Mouse (Mus musculus) stomach, embryonic 15.5 days (tissue): ENCODE measurements around the gene Rfx1. TPM values are rescaled to one million over a fixed set of nuclear protein-coding genes. Genes with fewer than 3 reads are reported as not detected.

Source experiments
- ATAC-seq: fragments of 200-750 bp; cut with Nextera tagmentation; 2 replicates; pipeline ENCODE4 v1.8.0; 2017; ENCODE audit warnings: low read depth, moderate number of reproducible peaks, moderate TSS enrichment; ENCODE audit not compliant: insufficient read depth, low FRiP score
- H3K27ac ChIP-seq: fragments of 300-500 bp; sonication (generic); 2 replicates; pipeline ENCODE4 v1.5.1; 2015; ENCODE audit warnings: mild to moderate bottlenecking, inconsistent platforms
- H3K27me3 ChIP-seq: fragments of 300-500 bp; sonication (generic); replicated peaks from 2 replicates; pipeline ENCODE4 v1.6.1; 2015; ENCODE audit warnings: inconsistent platforms
- H3K36me3 ChIP-seq: fragments of 300-500 bp; sonication (generic); 2 replicates; pipeline ENCODE4 v1.6.1; 2015; ENCODE audit warnings: inconsistent platforms
- H3K4me1 ChIP-seq: fragments of 300-500 bp; sonication (generic); 2 replicates; pipeline ENCODE4 v1.6.1; 2015; ENCODE audit warnings: inconsistent platforms
- H3K4me2 ChIP-seq: fragments of 300-500 bp; sonication (generic); 2 replicates; pipeline ENCODE4 v1.6.1; 2015; ENCODE audit warnings: mild to moderate bottlenecking, inconsistent platforms
- H3K4me3 ChIP-seq: fragments of 300-500 bp; sonication (generic); replicated peaks from 2 replicates; pipeline ENCODE4 v1.5.1; 2015; ENCODE audit warnings: inconsistent platforms
- H3K9ac ChIP-seq: fragments of 300-500 bp; sonication (generic); 2 replicates; pipeline ENCODE4 v1.6.1; 2015; ENCODE audit warnings: inconsistent platforms
- H3K9me3 ChIP-seq: fragments of 300-500 bp; sonication (generic); 2 replicates; pipeline ENCODE4 v1.6.1; 2016; ENCODE audit warnings: inconsistent platforms
- WGBS: fragments of 180-500 bp; shearing (Covaris S2); methylation state at CpG from one replicate; pipeline ENCODE4 v1.1.7; 2015; 5-methylcytosine and 5-hydroxymethylcytosine counted together
- polyA plus RNA-seq: library from polyadenylated mRNA; unstranded; fragments of >200 nt; fragmentation: Nextera tagmentation; extraction: Ambion mirVana; gene quantifications from 2 replicates; pipeline ENCODE4 v1.2.1, GENCODE M21; 2015

Rfx1 gene
- polyA plus RNA-seq, result 8.0 and 8.8 TPM in 2 replicates

- Histone ChIP-seq H3K9me3 (no peaks in the 10 kb centered on the region), H3K4me1 (peaks cover 29% of the 10 kb centered on the region), H3K9ac (peak within 1 kb of the TSS; percentile 76), H3K4me3 (peak within 1 kb of the TSS; percentile 89), H3K4me2 (peak within 1 kb of the TSS; percentile 83), H3K27me3 (no peaks in the 10 kb centered on the region), H3K36me3 (no peaks in the 10 kb centered on the region), H3K27ac (peak within 1 kb of the TSS; percentile 98)
- WGBS, result under 1% methylated on average over 51 of the region's 51 CpGs
- ATAC-seq, result peak; percentile 97
Measured at GRCm38 (mm10) chr8:84066291-84066930, at the start of gene Rfx1. Gene Rfx1 (plus strand): TSS chr8:84066834.

- ATAC-seq, result no peak
- Histone ChIP-seq H3K4me1 (peaks cover 21% of the 10 kb centered on the region), H3K9me3 (no peaks in the 10 kb centered on the region), H3K27ac (no peak overlapping the region), H3K9ac (no peak overlapping the region), H3K4me3 (no peak overlapping the region), H3K4me2 (no peak overlapping the region), H3K27me3 (peaks cover 12% of the 10 kb centered on the region; the same call in 1 of the 2 replicates), H3K36me3 (no peaks in the 10 kb centered on the region)
- 68% methylated on average over 9 of the region's 9 CpGs for WGBS
Measured at GRCm38 (mm10) chr8:84019738-84020137, 46.9 kb upstream of the Rfx1 start.

DNA sequence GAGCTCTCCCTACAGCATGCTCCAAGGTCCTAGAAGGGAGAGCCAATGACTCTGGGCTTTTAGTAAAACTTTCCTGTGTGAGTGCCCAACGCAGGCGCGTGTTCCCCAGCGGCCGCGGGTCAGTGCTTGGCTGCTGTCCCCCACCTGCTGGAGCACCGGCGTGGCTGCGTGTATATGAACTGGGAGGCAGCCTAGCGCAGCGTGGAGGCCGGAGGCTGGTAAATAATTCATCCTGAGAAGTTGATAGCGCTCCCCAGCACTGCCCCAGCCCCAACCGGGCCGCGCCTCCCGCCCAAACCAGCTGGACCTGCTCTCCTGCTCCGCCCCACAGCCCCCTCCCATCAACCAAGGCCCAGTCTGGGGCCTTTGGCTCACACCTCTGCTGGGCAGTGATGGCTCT is 45.5 kb upstream of the Rfx1 start, which contains the start of gene Palm3:
TSS of gene Palm3 (plus strand) at position 376 of the 400 bp plus-strand sequence.
- Histone ChIP-seq H3K27me3 (peaks cover 12% of the 10 kb centered on the region), H3K4me2 (peak within 1 kb of the TSS; percentile 46), H3K4me3 (peak within 1 kb of the TSS; percentile 21), H3K27ac (peak within 1 kb of the TSS; percentile 54; the same call in 1 of the 2 replicates), H3K9me3 (no peaks in the 10 kb centered on the region), H3K4me1 (peaks cover 24% of the 10 kb centered on the region), H3K9ac (no peak within 1 kb of the TSS), H3K36me3 (no peaks in the 10 kb centered on the region)
- ATAC-seq, result peak; percentile 78
- 6% methylated on average over 18 of the region's 18 CpGs for WGBS

GRCm38 (mm10) chr8:84021569-84021968 is 45.1 kb upstream of the Rfx1 start:
- Histone ChIP-seq H3K4me3 (peak overlapping the region; percentile 21), H3K4me2 (peak overlapping the region; percentile 46), H3K4me1 (peaks cover 28% of the 10 kb centered on the region), H3K27ac (peak overlapping the region; percentile 18; the same call in 1 of the 2 replicates), H3K36me3 (no peaks in the 10 kb centered on the region), H3K9ac (no peak overlapping the region), H3K27me3 (peaks cover 14% of the 10 kb centered on the region), H3K9me3 (no peaks in the 10 kb centered on the region)
- WGBS, result 38% methylated on average over 12 of the region's 12 CpGs
- no peak for ATAC-seq

- Histone ChIP-seq H3K27ac (no peak overlapping the region), H3K9ac (no peak overlapping the region), H3K9me3 (no peaks in the 10 kb centered on the region), H3K4me1 (peaks cover 29% of the 10 kb centered on the region), H3K27me3 (peaks cover 18% of the 10 kb centered on the region), H3K36me3 (no peaks in the 10 kb centered on the region), H3K4me2 (no peak overlapping the region), H3K4me3 (no peak overlapping the region)
- no peak for ATAC-seq
- 5% methylated on average over 5 of the region's 5 CpGs for WGBS
Measured at GRCm38 (mm10) chr8:84023085-84023484, 43.5 kb upstream of the Rfx1 start.

DNA sequence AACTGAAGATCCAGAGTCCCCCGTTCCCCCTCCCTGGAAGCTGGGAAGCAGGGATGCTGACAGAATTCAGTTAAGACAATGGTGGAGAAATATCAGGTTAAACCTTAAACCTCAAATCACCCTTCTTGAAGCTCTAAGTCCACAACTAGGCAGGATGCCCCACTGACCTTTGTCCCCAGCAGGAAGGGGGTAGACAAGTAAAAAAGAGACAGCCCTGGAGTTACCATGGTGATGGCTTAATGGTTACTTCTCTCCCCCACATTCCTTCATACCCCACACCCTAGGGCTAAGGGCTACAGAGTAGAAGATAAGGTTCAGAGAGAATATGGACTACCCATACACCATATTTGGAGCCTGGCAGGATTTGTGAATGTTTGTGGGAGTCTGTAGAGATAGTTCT is 43.0 kb upstream of the Rfx1 start:
- H3K4me1 ChIP-seq, result peaks cover 29% of the 10 kb centered on the region

GRCm38 (mm10) chr8:84024171-84024570 is 42.5 kb upstream of the Rfx1 start:
- Histone ChIP-seq H3K27me3 (peaks cover 18% of the 10 kb centered on the region), H3K36me3 (no peaks in the 10 kb centered on the region), H3K4me1 (peaks cover 29% of the 10 kb centered on the region), H3K9me3 (no peaks in the 10 kb centered on the region), H3K27ac (no peak overlapping the region), H3K4me2 (no peak overlapping the region), H3K4me3 (no peak overlapping the region), H3K9ac (no peak overlapping the region)
- no peak for ATAC-seq
- 19% methylated on average over 10 of the region's 10 CpGs for WGBS

More for the DNA sequence above, 43.0 kb upstream of the Rfx1 start:
- H3K36me3 ChIP-seq, result no peaks in the 10 kb centered on the region
- ATAC-seq, result no peak
- 58% methylated on average over 1 of the region's 1 CpGs for WGBS
- H3K4me3 ChIP-seq, result no peak overlapping the region
- no peak overlapping the region for H3K27ac ChIP-seq
- H3K4me2 ChIP-seq, result no peak overlapping the region; the same call in 1 of the 2 replicates
- no peak overlapping the region for H3K9ac ChIP-seq
- no peaks in the 10 kb centered on the region for H3K9me3 ChIP-seq
- peaks cover 18% of the 10 kb centered on the region for H3K27me3 ChIP-seq

GRCm38 (mm10) chr8:84025863-84026262 is 40.8 kb upstream of the Rfx1 start:
- peak overlapping the region; percentile 41 for H3K4me3 ChIP-seq
- no peak overlapping the region for H3K9ac ChIP-seq
- peaks cover 16% of the 10 kb centered on the region for H3K27me3 ChIP-seq
- H3K4me1 ChIP-seq, result peaks cover 24% of the 10 kb centered on the region
- H3K9me3 ChIP-seq, result no peaks in the 10 kb centered on the region
- H3K27ac ChIP-seq, result no peak overlapping the region
- peak; percentile 44; the same call in 1 of the 2 replicates for ATAC-seq
- H3K36me3 ChIP-seq, result no peaks in the 10 kb centered on the region
- under 1% methylated on average over 41 of the region's 41 CpGs for WGBS
- H3K4me2 ChIP-seq, result peak overlapping the region; percentile 89

DNA sequence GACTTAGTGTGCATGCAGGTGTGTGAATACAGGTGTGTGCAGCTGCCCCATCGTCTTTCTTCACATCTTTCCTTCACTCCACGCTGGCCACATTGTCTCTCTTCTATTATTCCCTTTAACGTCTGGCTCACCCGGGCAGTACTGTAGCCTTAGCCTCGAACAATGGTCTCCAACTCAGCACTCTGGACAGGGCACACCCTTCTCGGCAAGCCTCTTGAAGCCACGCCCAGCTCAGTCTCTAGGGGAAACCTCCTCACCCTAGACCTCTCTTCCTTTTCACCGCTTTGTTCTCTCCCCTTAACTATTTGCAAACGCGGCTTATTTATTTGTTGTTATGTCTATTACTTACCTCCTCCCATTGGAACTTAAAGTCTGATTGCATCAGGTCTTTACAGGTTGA is 39.2 kb upstream of the Rfx1 start:
- no peaks in the 10 kb centered on the region for H3K36me3 ChIP-seq
- 21% methylated on average over 10 of the region's 10 CpGs for WGBS
- no peak overlapping the region for H3K27ac ChIP-seq
- H3K9me3 ChIP-seq, result no peaks in the 10 kb centered on the region
- peaks cover 18% of the 10 kb centered on the region for H3K4me1 ChIP-seq
- H3K9ac ChIP-seq, result no peak overlapping the region
- no peak overlapping the region for H3K4me2 ChIP-seq
- ATAC-seq, result no peak
- H3K4me3 ChIP-seq, result no peak overlapping the region
- peaks cover 11% of the 10 kb centered on the region for H3K27me3 ChIP-seq

DNA sequence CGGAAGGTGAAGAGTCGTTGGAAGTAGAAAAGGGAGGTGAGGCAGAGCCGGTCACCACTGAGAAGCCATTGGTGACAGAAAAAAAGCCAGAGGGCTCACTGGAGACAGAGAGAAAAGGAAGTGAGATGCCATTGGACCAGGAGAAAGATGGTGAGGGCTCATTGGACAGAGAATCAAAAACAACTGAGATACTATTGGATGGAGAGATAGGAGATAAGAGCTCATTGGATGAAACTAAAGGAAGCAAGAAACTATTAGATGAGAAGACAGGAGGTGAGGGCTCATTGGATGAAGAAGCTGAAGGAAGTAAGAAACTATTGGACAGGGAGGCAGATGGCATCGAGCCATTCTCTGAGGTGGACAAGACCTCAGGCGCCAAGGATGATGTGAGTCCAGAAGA is 37.4 kb upstream of the Rfx1 start:
- Histone ChIP-seq H3K4me2 (no peak overlapping the region), H3K27ac (no peak overlapping the region), H3K9ac (no peak overlapping the region), H3K9me3 (no peaks in the 10 kb centered on the region), H3K4me1 (peaks cover 10% of the 10 kb centered on the region; the same call in 1 of the 2 replicates), H3K4me3 (no peak overlapping the region), H3K36me3 (no peaks in the 10 kb centered on the region), H3K27me3 (peaks cover 11% of the 10 kb centered on the region)
- WGBS, result 81% methylated on average over 5 of the region's 5 CpGs
- ATAC-seq, result no peak

- 67% methylated on average over 4 of the region's 4 CpGs for WGBS
- no peak overlapping the region for H3K4me3 ChIP-seq
- ATAC-seq, result no peak
Measured at GRCm38 (mm10) chr8:84032777-84033176, 33.9 kb upstream of the Rfx1 start.

DNA sequence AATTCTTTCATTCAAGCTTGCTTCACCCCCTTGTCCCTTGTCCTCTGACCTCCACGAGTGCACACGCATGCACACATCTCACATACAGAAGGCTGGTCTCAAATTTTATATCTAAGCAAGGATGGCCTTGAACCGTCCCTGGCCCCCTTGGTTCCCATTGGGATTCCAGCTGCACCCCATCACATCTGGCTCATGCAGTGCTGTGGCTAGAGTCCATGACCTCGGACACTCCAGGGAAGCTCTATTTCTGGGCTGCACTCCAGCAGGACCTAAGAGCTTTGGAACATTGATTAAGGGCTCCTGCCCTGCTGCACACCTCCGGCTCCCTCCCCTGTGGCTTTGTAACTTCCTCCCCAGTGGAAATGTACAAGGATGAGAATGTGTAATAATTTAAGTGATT is 28.6 kb upstream of the Rfx1 start:
- 49% methylated on average over 5 of the region's 5 CpGs for WGBS
- no peak overlapping the region for H3K9ac ChIP-seq
- no peaks in the 10 kb centered on the region for H3K36me3 ChIP-seq
- H3K27me3 ChIP-seq, result peaks cover 21% of the 10 kb centered on the region
- H3K9me3 ChIP-seq, result no peaks in the 10 kb centered on the region
- H3K4me2 ChIP-seq, result no peak overlapping the region
- H3K4me3 ChIP-seq, result no peak overlapping the region
- peaks cover 8% of the 10 kb centered on the region; the same call in 1 of the 2 replicates for H3K4me1 ChIP-seq
- no peak for ATAC-seq
- H3K27ac ChIP-seq, result no peak overlapping the region

More at GRCm38 (mm10) chr8:84032777-84033176, 33.9 kb upstream of the Rfx1 start:
- H3K27ac ChIP-seq, result no peak overlapping the region
- no peak overlapping the region for H3K4me2 ChIP-seq
- no peak overlapping the region for H3K9ac ChIP-seq
- no peaks in the 10 kb centered on the region for H3K36me3 ChIP-seq
- no peaks in the 10 kb centered on the region for H3K9me3 ChIP-seq
- no peaks in the 10 kb centered on the region for H3K4me1 ChIP-seq
- no peaks in the 10 kb centered on the region; the same call in 1 of the 2 replicates for H3K27me3 ChIP-seq
